Mouse (Mus musculus): ENCODE measurements around the gene Dgkg.
A peak's percentile ranks its signal among the peaks of the same experiment; 100 is the strongest.

Gene Dgkg

DNA sequence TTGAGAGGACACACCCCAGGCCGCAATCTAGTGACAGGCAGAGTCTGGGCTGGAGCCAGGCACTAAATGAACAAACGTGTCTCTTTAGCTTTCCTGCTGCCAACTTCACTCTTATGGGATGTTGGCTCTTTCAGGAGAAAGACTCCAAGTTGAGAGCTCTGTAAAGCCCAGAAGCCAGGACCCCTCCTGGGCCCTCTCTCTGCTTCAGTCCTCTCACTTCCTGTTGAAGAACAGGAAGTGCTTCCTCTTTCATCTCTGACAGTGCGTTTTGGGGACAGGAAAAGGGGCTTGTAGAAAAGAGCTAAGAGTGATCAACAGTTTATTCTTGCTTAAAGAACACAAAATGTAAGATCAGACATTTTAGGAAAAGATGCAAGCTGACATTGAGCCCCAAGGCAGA, 159.0 kb downstream of the Dgkg start:
- no peak for DNase-seq (ENCODE audit: low spot score)

DNA sequence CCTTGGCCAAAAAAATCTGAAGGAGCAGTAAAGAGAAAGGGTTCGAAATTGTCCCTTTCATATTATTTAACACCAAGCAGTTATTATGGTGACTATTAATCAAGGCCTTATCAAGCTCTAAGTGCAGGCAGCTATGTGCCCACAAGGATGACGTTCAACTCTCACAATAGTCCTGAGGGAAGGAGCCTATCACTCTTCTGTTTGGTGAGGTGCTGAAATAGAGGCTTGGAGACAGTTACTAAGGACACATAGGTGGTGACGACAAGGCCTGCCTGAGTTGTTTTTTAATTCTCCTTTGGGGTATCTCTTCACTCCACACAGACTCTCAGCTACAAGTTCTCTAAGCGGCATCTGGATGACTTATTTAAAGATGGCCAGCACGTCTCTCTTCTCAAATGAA, 161.8 kb downstream of the Dgkg start:
- DNase-seq (ENCODE audit: low spot score) = no peak

DNA sequence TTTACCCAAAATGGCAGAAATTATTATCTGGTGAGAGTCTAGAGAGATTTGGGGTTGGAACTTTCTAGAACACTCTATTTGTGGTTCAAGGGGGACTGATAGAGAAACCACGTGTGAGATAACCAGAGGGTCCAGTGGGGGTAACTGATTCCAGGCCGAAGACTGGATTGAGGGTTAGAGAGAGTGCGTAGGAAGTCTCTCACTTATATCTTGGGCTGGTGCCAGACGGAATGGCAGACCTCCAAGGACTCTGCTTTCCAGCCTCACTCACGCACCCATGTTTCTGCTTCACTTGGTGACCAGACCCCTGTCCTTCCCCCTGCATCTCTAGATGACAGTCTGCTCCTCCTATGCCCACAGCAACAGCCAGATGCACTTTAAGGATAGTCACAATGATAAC, 162.2 kb downstream of the Dgkg start:
- no peak for DNase-seq (ENCODE audit: low spot score)

DNA sequence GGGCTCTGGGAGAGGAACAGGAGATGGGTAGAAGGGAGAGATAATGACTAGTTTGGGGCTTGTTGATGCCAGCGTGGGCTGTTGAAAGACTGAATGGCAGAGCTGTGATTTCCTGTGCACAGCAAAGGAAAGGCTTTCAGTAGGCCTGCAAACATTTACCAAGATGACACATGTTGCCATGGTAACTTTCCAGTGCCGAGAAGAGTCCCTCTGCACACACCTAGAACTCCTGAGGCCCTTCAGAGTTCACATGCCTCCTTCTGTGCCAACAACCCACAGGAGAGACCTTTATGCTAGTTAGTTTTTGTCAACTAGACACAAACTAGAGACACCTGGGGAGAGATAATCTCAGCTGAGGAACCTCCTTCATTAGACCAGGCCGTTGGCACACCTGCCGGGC, 163.6 kb downstream of the Dgkg start:
- DNase-seq (ENCODE audit: low spot score) = no peak

DNA sequence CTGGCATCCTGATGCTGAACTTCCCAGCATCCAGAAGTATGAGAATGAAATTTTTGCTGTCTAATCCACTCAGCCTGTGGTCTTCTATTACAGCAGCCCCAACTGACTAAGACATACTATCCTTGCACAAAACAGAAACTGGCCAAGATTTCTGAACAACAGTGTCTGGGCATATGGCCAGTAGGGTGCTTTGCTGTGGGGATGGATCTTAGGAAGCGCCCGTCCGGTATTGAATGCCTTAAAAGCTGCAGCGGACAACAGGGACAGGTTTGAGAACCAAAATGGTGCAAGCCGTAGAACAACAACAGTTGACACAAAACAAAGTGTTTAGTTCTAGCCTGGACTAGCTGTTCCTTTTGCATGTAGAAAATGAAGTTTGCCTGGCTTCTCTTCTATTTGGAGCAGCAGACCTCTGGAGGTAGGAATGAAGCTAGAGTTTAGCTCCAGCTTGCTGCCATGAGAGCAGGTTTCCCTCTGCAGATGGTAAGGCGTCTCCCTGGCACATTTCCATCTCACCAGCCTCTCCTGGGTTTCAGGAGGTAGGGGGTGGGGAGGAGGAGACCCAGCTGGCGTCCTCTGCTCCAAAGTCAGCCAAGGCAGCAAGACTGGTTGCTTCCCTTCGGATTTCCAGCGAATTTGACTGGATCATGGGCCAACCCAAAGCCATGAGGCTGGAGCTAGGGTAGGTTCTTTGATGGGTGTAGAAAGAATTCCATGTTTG, 165.4 kb downstream of the Dgkg start:
- no peak for DNase-seq (ENCODE audit: low spot score)

DNA sequence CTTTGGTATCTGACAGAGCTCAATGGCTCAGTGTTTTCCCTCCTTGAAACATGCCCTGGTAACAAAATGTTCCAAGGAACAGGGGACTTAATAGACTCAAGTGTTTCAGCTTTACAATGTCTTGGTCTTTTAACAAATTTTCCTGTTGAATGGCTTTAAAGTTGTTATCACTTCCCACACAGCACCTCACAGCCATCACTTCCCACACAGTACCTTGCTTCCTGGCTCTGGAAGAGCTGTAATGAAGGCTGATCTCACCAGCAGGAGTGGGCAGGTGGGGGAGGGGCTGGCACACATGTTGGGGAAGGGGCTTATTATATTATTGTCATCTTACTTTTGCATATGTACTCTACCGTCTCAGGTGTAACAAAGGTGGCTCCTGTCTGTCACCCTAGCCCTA, 173.1 kb downstream of the Dgkg start:
- no peak for DNase-seq (ENCODE audit: low spot score)

DNA sequence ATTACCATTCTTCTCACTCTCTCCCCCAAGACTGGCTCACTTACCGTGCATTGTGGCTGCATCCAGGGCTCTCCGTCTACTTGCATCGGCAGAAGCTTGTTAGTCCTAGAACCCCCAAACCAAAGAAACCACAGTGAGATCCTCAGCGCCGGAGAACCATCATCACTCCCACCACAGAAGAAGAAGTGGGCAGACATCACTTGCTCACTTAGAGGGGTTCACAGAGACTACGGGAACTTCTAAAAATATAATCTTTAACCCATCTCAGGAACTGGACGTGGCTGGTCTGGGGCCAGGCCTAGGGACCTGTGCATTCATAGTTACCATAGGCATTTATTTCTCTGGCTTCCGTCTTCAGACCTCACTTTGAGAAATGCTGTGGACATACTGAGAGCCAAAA, 177.7 kb downstream of the Dgkg start:
- DNase-seq (ENCODE audit: low spot score) = no peak

DNA sequence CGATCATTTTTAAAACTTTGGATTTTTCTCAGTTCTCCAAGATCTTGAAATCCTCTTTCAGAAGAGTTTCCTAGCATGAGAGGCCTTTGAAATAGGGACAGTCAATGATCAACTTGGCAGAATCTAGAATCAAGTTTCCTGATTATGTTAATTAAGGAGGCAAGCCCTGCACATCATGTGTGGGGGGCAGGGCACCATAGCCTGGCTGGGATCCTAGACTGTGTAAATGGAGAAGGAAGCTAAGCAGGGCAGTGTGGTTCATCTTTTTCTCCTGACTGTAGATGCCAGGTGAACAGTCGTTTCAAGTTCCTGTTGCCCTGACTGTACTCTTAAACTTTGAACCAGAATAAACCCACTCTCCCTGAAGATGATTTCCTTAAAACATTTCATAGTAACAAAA, 185.3 kb downstream of the Dgkg start:
- DNase-seq (ENCODE audit: low spot score) = no peak

DNA sequence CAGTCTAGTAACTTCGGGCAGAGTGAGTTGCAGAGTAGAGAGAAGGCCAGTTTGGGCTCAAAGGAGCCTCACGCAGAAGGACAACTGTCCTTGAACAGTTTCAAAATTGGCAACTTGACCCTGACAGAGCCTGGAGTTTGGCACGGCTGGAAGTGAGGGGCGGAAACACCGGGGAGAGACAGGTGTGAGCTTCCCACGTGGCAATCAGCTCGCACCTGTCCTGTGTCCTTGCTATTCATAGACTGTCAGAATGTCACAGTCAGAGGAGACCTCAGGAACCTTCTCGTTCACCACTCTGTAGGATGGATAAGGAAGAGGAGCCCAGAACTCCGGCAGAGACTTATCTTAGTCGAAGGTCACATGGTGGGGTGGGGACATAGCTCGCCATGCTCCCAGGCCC, 187.6 kb downstream of the Dgkg start:
- DNase-seq (ENCODE audit: low spot score) = no peak

DNA sequence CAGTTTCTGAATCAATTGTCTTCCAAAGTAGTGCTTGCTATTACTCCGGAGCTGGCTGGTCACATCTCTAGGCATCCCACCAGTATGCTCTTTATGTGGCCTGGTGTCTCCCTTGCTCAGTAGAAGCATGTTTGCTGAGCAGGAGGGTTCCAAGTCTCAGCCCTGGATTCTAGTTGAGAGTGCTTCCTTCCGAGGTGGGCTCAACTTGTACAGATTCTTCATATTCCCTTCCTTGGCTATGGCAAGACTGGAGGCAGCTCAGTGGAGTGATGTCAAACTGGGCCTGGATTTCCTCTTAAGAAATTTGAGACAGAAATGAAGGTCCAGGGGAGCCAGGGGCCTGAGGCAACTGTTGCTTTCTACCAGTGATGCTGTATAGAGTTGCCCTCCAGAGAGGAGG, 189.9 kb downstream of the Dgkg start:
- no peak for DNase-seq (ENCODE audit: low spot score)

DNA sequence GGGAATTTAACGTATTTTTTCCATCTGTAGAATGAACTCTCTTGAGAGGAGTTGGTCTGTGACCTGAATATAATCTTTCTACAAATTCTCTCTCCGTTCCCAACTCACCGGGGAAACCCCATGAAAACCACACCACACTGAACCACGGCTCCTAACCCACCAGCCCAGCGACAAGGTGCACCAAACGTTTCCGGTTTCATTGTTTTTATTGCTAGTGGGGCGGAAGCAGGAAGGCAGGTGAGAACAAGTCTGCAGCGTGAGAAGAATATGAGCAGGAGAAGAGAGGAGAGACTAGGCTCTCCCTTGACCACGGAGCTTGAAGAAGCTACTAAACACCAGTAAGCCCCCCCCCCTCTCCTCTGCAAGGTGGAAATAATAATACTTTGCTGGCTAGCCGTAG, 190.6 kb downstream of the Dgkg start:
- DNase-seq (ENCODE audit: low spot score) = no peak

DNA sequence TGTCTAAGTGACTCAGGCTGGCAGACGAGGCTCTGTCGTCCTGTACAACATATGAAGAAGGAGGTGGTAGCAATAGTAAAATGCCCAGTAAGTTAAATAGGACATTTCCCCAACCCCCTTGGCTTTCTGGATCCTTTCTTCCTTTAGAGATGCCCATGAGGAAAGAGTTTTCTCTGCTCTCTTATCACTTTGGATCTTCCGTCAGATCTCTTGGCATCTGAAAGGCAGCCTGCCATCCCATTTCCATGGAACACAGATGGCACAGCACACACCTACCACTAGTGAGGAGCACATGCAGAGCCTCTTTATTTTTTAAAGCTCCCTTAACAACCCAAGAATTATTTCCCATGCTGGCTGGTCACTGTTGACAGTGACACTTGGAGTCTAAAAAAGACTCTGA, 194.8 kb downstream of the Dgkg start:
- DNase-seq (ENCODE audit: low spot score) = no peak

DNA sequence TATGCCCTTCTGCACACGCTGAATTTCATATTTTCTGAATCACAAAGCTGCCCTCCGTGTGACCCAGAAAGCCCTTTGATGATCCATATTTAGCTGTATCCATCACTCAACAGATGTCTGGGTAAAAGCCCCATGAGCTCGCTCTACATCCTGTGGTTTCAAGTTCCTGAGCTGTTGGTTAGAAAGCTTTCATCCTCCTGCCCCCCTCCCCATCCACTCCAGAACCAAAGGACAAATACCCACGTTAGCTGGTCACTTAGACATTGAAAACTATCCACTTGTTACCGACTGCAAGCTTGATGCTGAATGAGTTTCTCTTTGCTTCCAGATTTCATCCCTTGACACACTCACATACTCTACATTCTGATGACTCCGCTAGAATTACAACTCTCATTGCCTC, 195.3 kb downstream of the Dgkg start:
- no peak for DNase-seq (ENCODE audit: low spot score)

DNA sequence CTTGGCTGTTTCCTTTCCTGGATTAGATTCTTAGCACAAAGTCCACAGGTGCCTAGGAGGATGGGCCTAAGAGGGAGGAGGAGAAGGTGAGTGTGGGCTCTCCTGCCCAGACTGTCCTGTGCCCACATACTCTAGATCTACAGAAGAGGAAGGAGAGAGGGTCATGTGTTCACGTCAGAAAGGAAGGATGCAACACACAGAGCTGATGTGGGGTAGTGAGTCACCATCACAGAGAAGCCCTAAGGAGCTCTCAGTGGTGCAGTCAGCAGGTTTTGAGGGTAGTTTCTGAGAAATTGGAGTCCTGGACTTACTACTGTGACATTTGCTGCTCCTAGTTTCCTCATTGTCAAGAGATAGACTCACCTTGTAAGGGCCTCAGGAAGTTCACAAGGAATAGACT, 196.1 kb downstream of the Dgkg start:
- no peak for DNase-seq (ENCODE audit: low spot score)

DNA sequence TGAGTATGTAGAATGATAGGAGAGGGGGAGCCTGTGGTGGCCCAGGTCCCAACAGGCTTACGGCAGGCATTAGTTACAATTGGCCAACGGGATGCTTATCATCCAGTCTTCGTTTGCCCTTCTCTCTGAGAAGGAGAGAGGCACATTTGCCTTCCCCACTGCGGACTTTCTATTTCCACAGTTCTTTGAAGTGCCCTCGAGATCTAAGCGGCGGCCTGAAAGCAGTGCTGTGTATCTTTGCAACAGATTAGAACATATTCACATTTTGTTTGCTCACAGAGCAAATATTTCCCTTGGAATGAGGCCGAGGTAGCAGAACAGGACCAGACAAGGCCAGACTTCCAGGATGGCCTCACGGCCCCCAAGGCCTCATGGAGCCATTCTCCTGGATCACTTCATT, 204.9 kb downstream of the Dgkg start:
- DNase-seq (ENCODE audit: low spot score) = no peak

DNA sequence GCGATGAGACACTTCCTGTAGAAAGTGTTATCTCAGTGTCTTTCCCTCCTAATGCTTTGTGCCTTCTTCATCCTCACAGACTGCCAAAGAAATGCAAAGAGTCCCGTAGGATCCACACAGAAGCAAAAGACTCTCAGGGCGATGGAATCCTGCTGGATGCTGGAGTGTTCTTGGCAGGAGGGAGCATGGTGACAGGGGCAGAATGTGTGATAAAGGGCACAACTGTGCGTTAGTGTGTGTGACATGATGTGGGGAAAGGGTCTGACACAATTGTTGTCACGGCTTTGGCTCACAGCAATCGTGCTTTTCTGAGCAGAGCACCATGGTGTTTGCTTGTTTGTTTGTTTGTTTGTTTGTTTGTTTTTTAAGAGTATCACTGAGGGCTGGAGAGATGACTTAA, 208.9 kb downstream of the Dgkg start:
- no peak for DNase-seq (ENCODE audit: low spot score)

DNA sequence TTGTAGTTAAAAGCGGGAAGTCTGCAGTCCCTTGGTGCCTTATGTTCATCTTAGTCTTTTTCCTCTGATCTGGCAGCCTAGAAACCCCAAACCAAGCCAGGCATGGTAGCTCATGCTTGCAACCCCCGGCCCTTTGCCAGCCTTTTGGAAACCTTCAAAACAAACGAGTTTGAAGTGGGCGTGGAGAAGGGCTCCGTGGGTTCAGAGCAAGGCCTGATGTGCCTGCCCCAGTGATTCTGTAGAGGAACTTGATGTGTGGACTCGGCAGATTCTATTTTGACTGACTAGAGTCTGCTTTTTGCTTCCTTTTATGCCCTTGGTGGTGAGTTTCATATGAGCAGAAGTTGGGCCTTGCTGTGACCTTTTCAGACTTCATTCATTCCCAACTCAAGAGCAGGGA, 212.2 kb downstream of the Dgkg start:
- DNase-seq (ENCODE audit: low spot score) = no peak

DNA sequence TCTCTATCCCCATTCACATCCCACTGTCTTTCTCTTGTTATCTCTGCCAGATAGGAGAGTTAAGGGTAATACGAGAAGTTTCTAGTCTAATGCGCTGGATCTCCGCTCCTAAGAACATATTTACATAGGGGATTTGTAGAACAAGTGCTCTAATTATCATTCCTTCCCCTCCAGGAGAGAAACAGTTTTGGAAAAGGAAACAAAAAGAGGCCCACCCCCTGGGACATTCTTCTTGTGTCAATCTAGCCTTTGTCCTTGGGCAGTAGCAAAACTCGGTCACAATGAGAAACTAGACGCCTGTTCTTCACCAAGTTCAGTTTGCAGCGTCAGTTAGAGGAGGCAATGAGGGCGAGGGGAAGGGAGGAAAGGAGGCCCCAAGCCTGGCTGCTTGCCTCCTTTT, 214.8 kb downstream of the Dgkg start:
- no peak for DNase-seq (ENCODE audit: low spot score)

DNA sequence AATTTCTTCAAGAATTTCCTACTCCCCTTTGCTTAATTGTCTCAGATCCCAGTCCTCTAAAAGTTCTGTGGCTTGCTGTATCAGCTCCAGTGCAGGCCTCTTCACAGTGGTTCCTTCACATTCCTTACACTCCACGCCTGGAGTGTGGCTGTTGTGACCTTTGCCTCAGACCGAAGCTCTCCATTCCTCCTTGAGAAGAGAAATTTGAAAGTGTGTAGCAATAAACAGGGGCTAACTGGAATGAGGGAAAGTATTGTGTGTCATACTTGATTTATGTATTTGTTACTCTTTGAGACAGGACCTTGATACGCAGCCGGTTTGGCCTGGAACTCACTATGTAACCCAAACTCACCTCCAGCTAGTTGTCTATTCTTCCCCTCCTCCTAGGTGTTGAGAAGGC, 215.7 kb downstream of the Dgkg start:
- DNase-seq (ENCODE audit: low spot score) = no peak

DNA sequence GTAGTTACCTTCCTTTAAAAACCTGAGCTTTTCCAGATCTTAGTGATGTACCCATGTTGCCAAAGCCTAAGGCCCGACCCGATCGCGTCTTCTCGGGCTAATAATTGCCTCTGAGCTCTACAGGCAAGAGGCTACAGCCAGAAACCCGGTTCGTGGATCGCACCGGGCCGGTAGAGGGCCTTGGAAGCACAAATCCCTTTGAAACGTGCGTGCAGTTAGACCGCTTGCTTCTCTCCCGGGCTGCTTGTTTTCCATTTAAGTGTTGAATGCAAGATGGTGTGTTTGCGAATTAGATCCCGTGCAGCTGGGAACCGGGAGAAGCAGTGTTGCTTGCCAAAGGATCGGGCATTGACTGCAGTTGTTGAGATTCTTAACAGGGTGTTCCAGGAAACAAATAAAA, 216.8 kb downstream of the Dgkg start:
- DNase-seq (ENCODE audit: low spot score) = peak; percentile 48

DNA sequence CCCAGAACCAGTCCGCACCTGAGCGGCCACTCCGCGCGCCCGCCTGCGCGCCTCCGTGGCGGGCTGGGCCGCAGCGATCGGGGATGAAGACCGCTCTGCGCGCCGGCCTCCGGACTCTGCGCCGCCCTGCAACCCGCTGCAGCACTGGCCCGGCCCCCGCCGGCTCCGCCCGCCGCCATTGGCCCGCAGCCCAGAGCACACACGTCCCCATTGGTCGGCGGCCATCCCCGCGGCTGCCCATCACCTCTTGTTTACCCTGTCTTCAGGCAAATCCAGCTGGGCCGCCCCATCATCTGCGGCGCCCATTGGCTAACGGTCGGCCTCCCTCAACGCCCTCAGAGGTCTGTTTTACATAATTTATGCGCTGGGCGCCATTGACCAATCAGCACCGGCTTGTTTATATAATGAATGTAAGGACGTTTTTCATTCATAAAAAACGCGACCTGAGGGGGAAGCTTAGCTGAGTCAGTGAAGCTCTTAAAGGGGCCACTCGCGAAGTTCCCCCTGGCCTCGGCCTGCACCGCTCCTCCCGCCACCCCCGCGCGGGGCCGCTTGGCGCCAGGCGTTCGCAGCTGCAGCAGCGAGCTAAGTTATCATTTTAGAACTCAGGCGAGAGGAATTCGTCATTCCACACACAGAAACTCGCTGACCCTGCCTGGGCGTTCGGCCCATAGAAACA, 217.4 kb downstream of the Dgkg start, which contains the start of gene Etv5:
Gene Etv5, minus strand, starts transcription at position 221 of the 679 bp plus-strand sequence.
- peak; percentile 100 for DNase-seq (ENCODE audit: low spot score)

DNA sequence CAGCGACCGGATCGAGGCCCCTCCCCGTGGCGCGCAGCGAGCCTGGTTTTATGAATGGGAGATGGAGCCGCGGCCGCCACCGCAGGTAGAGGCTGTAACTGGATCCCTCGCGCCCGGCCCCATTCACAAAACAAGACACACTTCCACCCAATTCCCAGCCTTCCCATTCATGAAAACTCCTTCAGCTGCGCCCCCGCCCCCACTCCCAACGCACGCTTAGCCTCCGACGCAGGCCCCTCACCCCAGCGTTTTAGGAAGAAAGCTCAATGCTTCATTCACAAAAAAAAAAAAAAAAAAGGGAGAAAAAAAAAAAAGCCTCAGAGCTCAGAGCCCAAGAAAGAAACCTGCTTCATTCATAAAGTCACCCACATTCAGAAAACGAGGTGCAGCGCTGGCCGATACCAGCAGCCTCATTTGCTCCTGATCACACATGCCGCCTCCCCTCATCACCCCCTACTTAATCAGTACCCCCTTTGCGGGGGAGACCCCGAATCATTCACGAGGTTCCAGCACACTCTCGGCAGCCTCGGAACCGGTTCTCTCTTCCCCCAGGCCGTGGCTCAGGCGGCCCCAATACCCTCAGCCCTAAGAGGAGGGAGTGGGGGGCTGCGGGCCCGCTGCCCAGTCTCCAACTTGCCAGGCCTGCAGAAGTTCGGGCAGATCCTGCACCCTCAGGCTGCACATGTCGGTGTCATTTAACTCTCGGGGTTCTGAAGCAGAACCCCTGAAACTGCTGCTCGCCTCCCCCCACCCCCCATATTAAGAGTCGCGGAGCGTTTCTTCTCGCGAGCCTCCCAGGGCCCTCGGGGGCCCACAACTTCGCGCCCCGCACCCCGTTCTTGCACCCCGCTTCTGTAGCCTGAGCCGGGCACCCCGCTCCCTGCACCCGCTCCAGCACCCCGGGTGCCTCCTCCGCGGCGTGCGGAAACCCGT, 218.3 kb downstream of the Dgkg start:
- DNase-seq (ENCODE audit: low spot score) = peak; percentile 90

DNA sequence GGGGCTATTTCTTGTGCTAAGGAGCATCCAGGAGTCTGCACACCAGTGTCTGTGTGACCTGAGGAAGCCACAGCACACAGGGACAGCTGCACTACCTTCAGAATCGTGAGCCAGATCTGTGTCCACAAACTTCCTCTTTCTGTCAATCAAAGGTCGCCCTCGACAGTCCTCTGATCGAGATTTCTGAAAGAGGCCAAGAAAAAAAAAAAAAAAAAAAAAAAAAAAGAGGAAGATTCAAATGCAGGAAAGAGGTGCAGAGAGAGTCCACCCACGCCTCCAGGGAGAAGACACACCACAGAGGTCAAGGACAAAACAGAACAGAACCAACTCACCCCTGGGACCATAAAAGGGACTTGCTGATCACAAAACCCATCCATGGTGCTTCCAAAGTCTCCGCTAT, 220.9 kb downstream of the Dgkg start:
- DNase-seq (ENCODE audit: low spot score) = no peak
